Mouse (Mus musculus): Measurements from ENCODE around the gene Gm12248. TPM values are rescaled to one million over a fixed set of nuclear protein-coding genes. Genes with fewer than 3 reads are reported as not detected.
A peak's percentile ranks its signal among the peaks of the same experiment; 100 is the strongest.

Gene Gm12248
- polyA plus RNA-seq, 1 experiment from 2014 or later = not detected

- Histone ChIP-seq H3K9me3 (ENCODE audit: control insufficient read depth, low read length) (no peaks in the 10 kb centered on the region), H3K27me3 (ENCODE audit: control insufficient read depth, insufficient read depth, low read length) (no peaks in the 10 kb centered on the region), H3K9ac (ENCODE audit: low read depth, low read length) (no peak overlapping the region), H3K27ac (ENCODE audit: low read depth, low read length) (no peak overlapping the region), H3K4me3 (ENCODE audit: low read length) (no peak overlapping the region), H3K36me3 (ENCODE audit: control insufficient read depth, insufficient read depth, low read length) (no peaks in the 10 kb centered on the region), H3K4me2 (replicated peaks; ENCODE audit: low read depth, low read length) (no peak overlapping the region), H3K4me1 (ENCODE audit: control insufficient read depth, insufficient read depth, low read length) (peaks cover 35% of the 10 kb centered on the region)
- no peak for ATAC-seq (ENCODE audit: low FRiP score, low TSS enrichment)
- WGBS = 70% methylated on average over 1 of the region's 1 CpGs
Measured at GRCm38 (mm10) chr11:58021095-58021494, 71.8 kb downstream of the Gm12248 start.

GRCm38 (mm10) chr11:58018701-58019100 lies 74.2 kb downstream of the Gm12248 start:
- WGBS = 81% methylated on average over 4 of the region's 4 CpGs
- H3K9me3 ChIP-seq (ENCODE audit: control insufficient read depth, low read length) = no peaks in the 10 kb centered on the region
- H3K4me1 ChIP-seq (ENCODE audit: control insufficient read depth, insufficient read depth, low read length) = peaks cover 44% of the 10 kb centered on the region
- no peak overlapping the region for H3K4me3 ChIP-seq (ENCODE audit: low read length)
- no peaks in the 10 kb centered on the region for H3K36me3 ChIP-seq (ENCODE audit: control insufficient read depth, insufficient read depth, low read length)
- no peaks in the 10 kb centered on the region for H3K27me3 ChIP-seq (ENCODE audit: control insufficient read depth, insufficient read depth, low read length)
- no peak overlapping the region for H3K4me2 ChIP-seq (replicated peaks; ENCODE audit: low read depth, low read length)
- H3K9ac ChIP-seq (ENCODE audit: low read depth, low read length) = no peak overlapping the region
- ATAC-seq (ENCODE audit: low FRiP score, low TSS enrichment) = no peak
- H3K27ac ChIP-seq (ENCODE audit: low read depth, low read length) = no peak overlapping the region

DNA sequence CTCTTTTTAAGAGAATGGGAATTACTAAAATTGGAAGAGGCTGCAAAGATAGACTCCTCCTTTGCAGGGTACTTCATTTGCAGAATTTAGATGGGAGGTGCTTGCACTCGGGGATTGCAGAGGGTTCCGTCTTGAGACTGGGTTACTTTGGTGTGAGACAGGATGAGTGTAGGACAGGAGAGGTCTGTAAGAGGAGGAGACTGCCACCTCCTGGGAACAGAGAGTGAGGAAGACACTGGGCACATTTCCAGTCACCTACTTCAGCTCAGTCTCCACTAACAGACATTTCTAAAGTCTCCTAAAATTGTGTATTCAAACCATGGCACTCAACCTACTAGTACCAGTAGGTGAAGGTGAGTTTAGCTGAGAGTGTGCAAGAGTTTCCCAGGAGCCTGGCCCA lies 74.6 kb downstream of the Gm12248 start:
- peaks cover 44% of the 10 kb centered on the region for H3K4me1 ChIP-seq (ENCODE audit: control insufficient read depth, insufficient read depth, low read length)
- 60% methylated on average over 2 of the region's 2 CpGs for WGBS

GRCm38 (mm10) chr11:58017422-58017821 lies 75.5 kb downstream of the Gm12248 start:
- Histone ChIP-seq H3K9me3 (ENCODE audit: control insufficient read depth, low read length) (no peaks in the 10 kb centered on the region), H3K27ac (ENCODE audit: low read depth, low read length) (peak overlapping the region; percentile 20; the same call in 1 of the 2 replicates), H3K4me1 (ENCODE audit: control insufficient read depth, insufficient read depth, low read length) (peaks cover 44% of the 10 kb centered on the region), H3K27me3 (ENCODE audit: control insufficient read depth, insufficient read depth, low read length) (no peaks in the 10 kb centered on the region), H3K4me2 (replicated peaks; ENCODE audit: low read depth, low read length) (no peak overlapping the region), H3K9ac (ENCODE audit: low read depth, low read length) (no peak overlapping the region), H3K36me3 (ENCODE audit: control insufficient read depth, insufficient read depth, low read length) (no peaks in the 10 kb centered on the region), H3K4me3 (ENCODE audit: low read length) (no peak overlapping the region)
- 74% methylated on average over 1 of the region's 1 CpGs for WGBS
- no peak for ATAC-seq (ENCODE audit: low FRiP score, low TSS enrichment)

More for the DNA sequence above, 74.6 kb downstream of the Gm12248 start:
- H3K9me3 ChIP-seq (ENCODE audit: control insufficient read depth, low read length) = no peaks in the 10 kb centered on the region
- H3K27me3 ChIP-seq (ENCODE audit: control insufficient read depth, insufficient read depth, low read length) = no peaks in the 10 kb centered on the region
- H3K27ac ChIP-seq (ENCODE audit: low read depth, low read length) = no peak overlapping the region
- no peak overlapping the region for H3K4me2 ChIP-seq (replicated peaks; ENCODE audit: low read depth, low read length)
- H3K36me3 ChIP-seq (ENCODE audit: control insufficient read depth, insufficient read depth, low read length) = no peaks in the 10 kb centered on the region
- no peak overlapping the region for H3K9ac ChIP-seq (ENCODE audit: low read depth, low read length)
- ATAC-seq (ENCODE audit: low FRiP score, low TSS enrichment) = no peak
- H3K4me3 ChIP-seq (ENCODE audit: low read length) = no peak overlapping the region

DNA sequence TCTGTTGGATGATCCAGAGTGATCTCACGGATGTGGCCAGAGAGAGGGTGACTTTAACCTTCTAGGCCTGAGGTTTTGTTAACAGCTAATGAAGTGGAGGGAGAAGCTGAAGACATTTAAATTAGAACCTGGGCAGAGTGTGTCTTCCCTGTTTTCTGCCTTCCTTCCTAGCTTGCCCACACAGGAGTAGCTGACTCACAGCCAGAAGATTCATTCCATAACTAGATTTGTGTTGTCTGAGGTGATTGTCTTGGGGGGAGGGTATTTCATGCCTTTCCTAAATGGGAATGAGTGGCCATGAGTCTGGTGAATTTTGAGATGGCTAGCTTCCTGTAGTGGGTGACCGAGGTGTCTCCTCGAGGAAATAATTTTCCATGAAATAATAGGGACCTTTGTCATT lies 76.6 kb downstream of the Gm12248 start:
- 40% methylated on average over 3 of the region's 3 CpGs for WGBS
- Histone ChIP-seq H3K4me2 (replicated peaks; ENCODE audit: low read depth, low read length) (no peak overlapping the region), H3K9ac (ENCODE audit: low read depth, low read length) (no peak overlapping the region), H3K4me1 (ENCODE audit: control insufficient read depth, insufficient read depth, low read length) (peaks cover 42% of the 10 kb centered on the region), H3K9me3 (ENCODE audit: control insufficient read depth, low read length) (no peaks in the 10 kb centered on the region), H3K27ac (ENCODE audit: low read depth, low read length) (no peak overlapping the region), H3K27me3 (ENCODE audit: control insufficient read depth, insufficient read depth, low read length) (no peaks in the 10 kb centered on the region), H3K4me3 (ENCODE audit: low read length) (no peak overlapping the region), H3K36me3 (ENCODE audit: control insufficient read depth, insufficient read depth, low read length) (no peaks in the 10 kb centered on the region)
- no peak for ATAC-seq (ENCODE audit: low FRiP score, low TSS enrichment)

- 56% methylated on average over 2 of the region's 2 CpGs for WGBS
- no peaks in the 10 kb centered on the region for H3K27me3 ChIP-seq (ENCODE audit: control insufficient read depth, insufficient read depth, low read length)
- no peak overlapping the region for H3K27ac ChIP-seq (ENCODE audit: low read depth, low read length)
- H3K4me2 ChIP-seq (replicated peaks; ENCODE audit: low read depth, low read length) = no peak overlapping the region
- H3K4me3 ChIP-seq (ENCODE audit: low read length) = no peak overlapping the region
- H3K36me3 ChIP-seq (ENCODE audit: control insufficient read depth, insufficient read depth, low read length) = no peaks in the 10 kb centered on the region
- no peaks in the 10 kb centered on the region for H3K9me3 ChIP-seq (ENCODE audit: control insufficient read depth, low read length)
- peaks cover 46% of the 10 kb centered on the region for H3K4me1 ChIP-seq (ENCODE audit: control insufficient read depth, insufficient read depth, low read length)
- H3K9ac ChIP-seq (ENCODE audit: low read depth, low read length) = no peak overlapping the region
- ATAC-seq (ENCODE audit: low FRiP score, low TSS enrichment) = no peak
Measured at GRCm38 (mm10) chr11:58015339-58015738, 77.6 kb downstream of the Gm12248 start.

DNA sequence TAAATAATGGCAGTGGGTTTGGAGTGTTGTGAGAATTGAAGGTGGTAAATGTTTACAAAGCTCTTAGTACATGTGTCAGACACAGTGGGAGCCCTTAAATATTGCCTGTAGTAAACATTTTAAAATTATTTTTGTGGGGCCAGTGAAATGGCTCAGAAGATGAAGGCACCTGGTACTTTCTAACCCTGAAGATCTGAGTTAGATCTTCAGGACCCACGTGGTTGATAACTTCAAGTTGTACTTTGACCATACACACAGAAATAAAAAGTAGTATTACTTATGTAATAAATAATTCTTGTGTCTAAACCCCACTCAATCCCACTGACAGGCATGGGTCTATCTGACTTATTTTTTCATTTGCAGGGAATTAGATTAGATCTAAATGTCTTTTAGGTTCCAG lies 78.3 kb downstream of the Gm12248 start:
- peaks cover 45% of the 10 kb centered on the region for H3K4me1 ChIP-seq (ENCODE audit: control insufficient read depth, insufficient read depth, low read length)
- no peak for ATAC-seq (ENCODE audit: low FRiP score, low TSS enrichment)
- H3K36me3 ChIP-seq (ENCODE audit: control insufficient read depth, insufficient read depth, low read length) = no peaks in the 10 kb centered on the region
- no peak overlapping the region for H3K9ac ChIP-seq (ENCODE audit: low read depth, low read length)
- no peaks in the 10 kb centered on the region for H3K9me3 ChIP-seq (ENCODE audit: control insufficient read depth, low read length)
- no peak overlapping the region for H3K4me3 ChIP-seq (ENCODE audit: low read length)
- 80% methylated on average over 1 of the region's 1 CpGs for WGBS
- H3K27me3 ChIP-seq (ENCODE audit: control insufficient read depth, insufficient read depth, low read length) = no peaks in the 10 kb centered on the region
- no peak overlapping the region for H3K27ac ChIP-seq (ENCODE audit: low read depth, low read length)
- H3K4me2 ChIP-seq (replicated peaks; ENCODE audit: low read depth, low read length) = no peak overlapping the region

Other genes with a start within 250 kb of the Gm12248 start
- gene Larp1, start 84.1 kb downstream of the Gm12248 start, polyA plus RNA-seq (2014; fragmentation: Nextera tagmentation; extraction: Ambion mirVana) = 21.5 and 25.0 TPM in 2 replicates
- 62.0 and 89.1 TPM in 2 replicates for gene Cnot8, start 11.0 kb upstream of the Gm12248 start, polyA plus RNA-seq (2014; fragmentation: Nextera tagmentation; extraction: Ambion mirVana)
- 27.1 and 35.7 TPM in 2 replicates for gene Gemin5, start 75.4 kb upstream of the Gm12248 start, polyA plus RNA-seq (2014; fragmentation: Nextera tagmentation; extraction: Ambion mirVana)
- gene Mrpl22, start 78.5 kb upstream of the Gm12248 start, polyA plus RNA-seq (2014; fragmentation: Nextera tagmentation; extraction: Ambion mirVana) = 137 and 186 TPM in 2 replicates
- gene Igtp, start 106.4 kb upstream of the Gm12248 start, polyA plus RNA-seq (2014; fragmentation: Nextera tagmentation; extraction: Ambion mirVana) = 3.3 and 4.2 TPM in 2 replicates
- 0.84 and 1.9 TPM in 2 replicates for gene Irgm2, start 106.5 kb upstream of the Gm12248 start, polyA plus RNA-seq (2014; fragmentation: Nextera tagmentation; extraction: Ambion mirVana)
- gene 4930438A08Rik, start 181.7 kb upstream of the Gm12248 start, polyA plus RNA-seq (2014; fragmentation: Nextera tagmentation; extraction: Ambion mirVana) = not detected in 2 replicates
- gene Zfp692, start 213.9 kb upstream of the Gm12248 start, polyA plus RNA-seq (2014; fragmentation: Nextera tagmentation; extraction: Ambion mirVana) = 19.3 and 23.1 TPM in 2 replicates
- gene Zfp672, start 237.2 kb upstream of the Gm12248 start, polyA plus RNA-seq (2014; fragmentation: Nextera tagmentation; extraction: Ambion mirVana) = 34.4 and 34.5 TPM in 2 replicates
- 17.0 and 27.5 TPM in 2 replicates for gene Sh3bp5l, start 237.6 kb upstream of the Gm12248 start, polyA plus RNA-seq (2014; fragmentation: Nextera tagmentation; extraction: Ambion mirVana)

All from kidney, embryonic 14.5 days (tissue).